In the genomic region with DNA sequence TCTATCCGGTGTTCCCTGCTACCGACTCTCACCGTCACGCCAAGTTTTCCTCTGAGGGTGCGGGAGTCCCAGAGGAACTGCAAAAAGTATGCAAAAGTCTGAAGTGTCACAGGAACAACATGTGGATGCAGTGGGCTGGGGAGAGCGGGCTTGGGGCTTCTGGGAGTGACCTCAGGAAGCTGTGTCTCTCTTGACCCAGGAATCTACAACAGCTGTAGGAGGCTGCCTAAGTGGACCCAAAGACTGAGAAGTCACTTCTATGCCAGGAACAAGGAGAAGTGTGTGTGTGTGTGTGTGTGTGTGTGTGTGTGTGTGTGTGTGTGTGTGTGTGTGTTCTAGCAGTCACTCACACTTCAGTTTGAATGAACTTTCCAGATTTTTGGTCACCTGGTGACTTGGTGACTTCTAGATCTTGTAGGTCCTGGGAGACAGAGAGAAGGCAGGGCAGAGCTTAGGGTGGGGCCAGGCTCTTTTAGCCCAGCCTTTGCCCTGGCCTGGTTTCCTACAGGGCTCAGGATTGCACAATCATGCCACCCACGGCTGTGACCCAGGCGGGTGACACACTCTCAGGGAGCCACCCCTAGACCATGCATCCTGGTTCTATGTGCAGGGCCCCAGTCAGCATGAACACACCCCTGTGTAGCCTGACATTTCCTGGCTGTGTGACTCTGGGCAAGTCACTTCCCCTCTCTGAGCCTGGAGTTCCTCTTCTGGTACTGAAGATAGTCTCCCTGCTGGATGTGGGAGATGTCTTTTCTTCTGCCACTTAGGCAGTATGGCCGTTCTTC, we compare ENCODE assay signal across 9 mouse cellular contexts.
DNase-seq lines count a peak whose midpoint lies in the region; ATAC-seq lines count a peak whose summit lies in the region.
"Had no signal": no experiment of that assay in that cellular context is flagged by ENCODE, and none has a peak within 500 bp of the region (broad histone marks: within the 10 kb centered on the region; RNA-seq: fewer than 3 reads in every experiment).

No protein-coding gene starts in this region.

- H3K9me3 ChIP-seq in intestine, embryonic 16.5 days (ENCODE audit: control insufficient read depth, low read length): no peaks in the 10 kb centered on the region
- H3K9me3 ChIP-seq in forebrain, embryonic 13.5 days (replicated peaks): no peaks in the 10 kb centered on the region
- H3K9me3 ChIP-seq in forebrain, embryonic 14.5 days (replicated peaks; ENCODE audit: control insufficient read depth, low read length): no peaks in the 10 kb centered on the region

- peak; percentile 67 for DNase-seq in gastrocnemius, postnatal 25 days
- DNase-seq in gastrocnemius, postnatal 10 days: no peak
- peak; percentile 93 for DNase-seq in adrenal gland, adult 2 months
- no peak for DNase-seq in right cerebral cortex, adult 2 months (ENCODE audit: low spot score in 2 of 2)
- no peak for DNase-seq in forebrain, embryonic 14.5 days (ENCODE audit: low spot score)

- H3K27ac ChIP-seq in intestine, embryonic 16.5 days (ENCODE audit: low read length): peak overlapping the region; percentile 24; the same call in 1 of the 2 replicates
- no peak overlapping the region for H3K27ac ChIP-seq in forebrain, embryonic 13.5 days
- H3K27ac ChIP-seq in forebrain, embryonic 14.5 days (ENCODE audit: low read depth, low read length): no peak overlapping the region

- no peaks in the 10 kb centered on the region for H3K27me3 ChIP-seq in intestine, embryonic 16.5 days (replicated peaks; ENCODE audit: control insufficient read depth, insufficient read depth, low read length)
- H3K27me3 ChIP-seq in forebrain, embryonic 13.5 days: no peaks in the 10 kb centered on the region
- no peaks in the 10 kb centered on the region for H3K27me3 ChIP-seq in forebrain, embryonic 14.5 days (replicated peaks; ENCODE audit: control insufficient read depth, insufficient read depth, low read length)

- no peak overlapping the region for H3K4me3 ChIP-seq in intestine, embryonic 16.5 days (ENCODE audit: low read length)
- no peak overlapping the region for H3K4me3 ChIP-seq in forebrain, embryonic 13.5 days
- H3K4me3 ChIP-seq in forebrain, embryonic 14.5 days (ENCODE audit: low read depth, low read length): no peak overlapping the region
- H3K4me3 ChIP-seq: layer of hippocampus, adult 2 months had no signal

- ATAC-seq in intestine, embryonic 16.5 days: peak; percentile 91
- ATAC-seq in megakaryocyte, adult 5-6 weeks (ENCODE audit: poor library complexity, severe bottlenecking): peak; percentile 95
- no peak for ATAC-seq in forebrain, embryonic 13.5 days
- ATAC-seq in forebrain, embryonic 14.5 days: no peak

- WGBS in intestine, embryonic 16.5 days: 84% methylated on average over 9 of the region's 9 CpGs
- 90% methylated on average over 9 of the region's 9 CpGs for WGBS in forebrain, embryonic 13.5 days
- WGBS in forebrain, embryonic 14.5 days: 89% methylated on average over 9 of the region's 9 CpGs

- no peak overlapping the region for H3K9ac ChIP-seq in intestine, embryonic 16.5 days (ENCODE audit: low read depth, low read length)
- H3K9ac ChIP-seq in forebrain, embryonic 13.5 days: no peak overlapping the region
- H3K9ac ChIP-seq in forebrain, embryonic 14.5 days (ENCODE audit: low read length): no peak overlapping the region

- H3K4me1 ChIP-seq in intestine, embryonic 16.5 days (ENCODE audit: control insufficient read depth, insufficient read depth, low read length): peaks cover 35% of the 10 kb centered on the region
- no peaks in the 10 kb centered on the region for H3K4me1 ChIP-seq in forebrain, embryonic 13.5 days
- no peaks in the 10 kb centered on the region for H3K4me1 ChIP-seq in forebrain, embryonic 14.5 days (ENCODE audit: control insufficient read depth, insufficient read depth, low read length)

- H3K4me2 ChIP-seq in intestine, embryonic 16.5 days (ENCODE audit: low read depth, low read length): no peak overlapping the region
- H3K4me2 ChIP-seq in forebrain, embryonic 13.5 days: no peak overlapping the region
- H3K4me2 ChIP-seq in forebrain, embryonic 14.5 days (ENCODE audit: low read length): no peak overlapping the region

- H3K36me3 ChIP-seq in intestine, embryonic 16.5 days (ENCODE audit: control insufficient read depth, insufficient read depth, low read length): no peaks in the 10 kb centered on the region
- no peaks in the 10 kb centered on the region for H3K36me3 ChIP-seq in forebrain, embryonic 13.5 days (ENCODE audit: poor library complexity, severe bottlenecking)
- H3K36me3 ChIP-seq in forebrain, embryonic 14.5 days (ENCODE audit: control insufficient read depth, insufficient read depth, low read length): no peaks in the 10 kb centered on the region

Comparison
In these comparisons a context has a peak if more than half of its experiments do, and no peak if none do; other contexts are left out.
1. DNase-seq: peak in gastrocnemius, postnatal 25 days (single experiment) and adrenal gland, adult 2 months (single experiment); none in gastrocnemius, postnatal 10 days (single experiment), right cerebral cortex, adult 2 months (0 of 2) and forebrain, embryonic 14.5 days (single experiment).
2. ATAC-seq: peak in intestine, embryonic 16.5 days (single experiment) and megakaryocyte, adult 5-6 weeks (single experiment); none in forebrain, embryonic 13.5 days (single experiment) and forebrain, embryonic 14.5 days (single experiment).